Mouse (Mus musculus) right cerebral cortex, postnatal 4 days (tissue): ENCODE results near the gene Zscan20.
"Not testable (repeated sequence)": the region's sequence is repeated elsewhere in the genome, so short reads cannot be mapped to it uniquely, and the experiment has no call there.

Experiments
- DNase-seq: peaks from one replicate; pipeline ENCODE4 v3.0.0-alpha.2; 2022

Gene Zscan20

DNA sequence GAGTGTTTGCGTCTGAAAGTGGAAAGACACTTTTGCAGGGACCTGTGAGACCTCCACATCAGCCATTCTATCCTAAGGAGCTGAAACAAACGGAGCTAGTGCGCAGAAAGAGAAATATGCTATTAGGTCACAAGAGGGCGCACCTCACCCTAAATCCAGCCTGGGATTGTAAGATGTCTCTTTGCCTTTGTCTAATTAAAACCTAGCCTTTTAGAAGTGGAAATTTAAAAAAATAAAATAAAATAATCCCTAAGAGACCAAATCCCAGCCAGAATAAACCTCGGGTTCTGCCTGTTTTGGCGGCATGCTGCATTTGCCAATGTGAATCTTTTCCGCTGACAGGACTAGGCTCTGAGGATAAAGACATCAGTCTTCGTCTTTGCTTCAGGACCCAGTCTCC is 3.4 kb upstream of the Zscan20 start:
- DNase-seq = peak; percentile 41

DNA sequence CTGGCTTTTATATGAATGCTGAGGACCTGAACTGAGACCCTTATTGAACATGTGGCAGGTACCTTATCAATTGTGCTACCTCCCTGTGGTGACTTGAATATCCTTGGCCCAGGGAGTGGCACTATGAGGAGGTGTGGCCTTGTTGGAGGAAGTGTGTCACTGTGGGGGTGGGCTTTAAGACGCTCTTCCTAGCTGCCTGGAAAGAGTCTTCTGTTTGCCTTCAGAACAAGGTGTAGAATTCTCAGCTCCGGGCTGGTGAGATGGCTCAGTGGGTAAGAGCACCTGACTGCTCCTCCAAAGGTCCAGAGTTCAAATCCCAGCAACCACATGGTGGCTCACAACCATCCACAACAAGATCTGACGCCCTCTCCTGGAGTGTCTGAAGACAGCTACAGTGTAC is 1.8 kb upstream of the Zscan20 start:
- not testable (repeated sequence) for DNase-seq

DNA sequence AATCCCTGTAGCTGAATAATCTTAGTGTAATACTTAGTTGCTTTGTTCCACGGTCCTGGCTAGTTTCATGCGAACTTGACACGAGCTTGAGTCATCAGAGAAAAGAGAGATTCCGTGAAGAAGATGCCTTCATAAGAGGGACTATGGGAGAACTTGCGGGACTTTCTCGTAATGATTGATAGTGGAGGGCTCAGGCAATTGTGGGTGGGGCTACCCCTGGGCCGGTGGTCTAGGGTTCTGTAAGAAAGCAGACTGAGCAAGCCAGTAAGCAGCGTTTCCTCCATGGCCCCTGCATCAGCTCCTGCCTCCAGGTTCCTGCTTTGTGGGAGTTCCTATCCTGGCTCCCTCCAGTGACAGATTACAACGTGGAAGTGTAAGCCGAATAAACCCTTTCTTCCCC is 808 bp upstream of the Zscan20 start:
- DNase-seq = no peak

DNA sequence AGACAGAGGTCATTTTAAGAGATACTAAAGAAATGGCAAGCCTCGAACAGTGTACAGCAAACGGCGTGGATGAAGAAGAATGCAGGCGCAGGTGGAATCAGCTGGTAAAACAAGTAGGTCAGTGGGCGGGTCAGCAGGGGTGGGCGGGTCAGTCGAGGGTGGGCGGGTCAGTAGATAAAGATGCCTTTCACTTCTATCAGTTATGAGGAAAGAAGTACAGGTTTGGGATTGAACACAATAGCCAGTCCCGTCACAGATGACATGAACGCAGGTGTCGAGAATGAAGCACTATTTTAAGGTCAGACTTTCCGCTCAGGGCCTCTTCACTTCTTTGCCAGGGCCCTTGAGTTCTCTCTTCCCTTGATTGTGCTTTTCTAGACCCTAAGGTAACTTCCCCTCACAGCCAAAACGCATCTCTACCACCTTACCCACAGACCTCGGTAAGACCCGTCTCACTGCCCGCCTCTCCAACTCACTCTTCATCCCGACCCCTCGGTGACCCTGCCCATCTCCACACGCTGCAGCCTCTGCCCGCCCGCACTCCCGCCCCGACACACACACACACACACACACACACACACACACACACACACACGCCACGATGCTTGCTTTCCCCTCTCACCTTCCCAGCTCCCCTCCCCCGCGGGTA is 498 bp downstream of the Zscan20 start:
- DNase-seq = no peak

DNA sequence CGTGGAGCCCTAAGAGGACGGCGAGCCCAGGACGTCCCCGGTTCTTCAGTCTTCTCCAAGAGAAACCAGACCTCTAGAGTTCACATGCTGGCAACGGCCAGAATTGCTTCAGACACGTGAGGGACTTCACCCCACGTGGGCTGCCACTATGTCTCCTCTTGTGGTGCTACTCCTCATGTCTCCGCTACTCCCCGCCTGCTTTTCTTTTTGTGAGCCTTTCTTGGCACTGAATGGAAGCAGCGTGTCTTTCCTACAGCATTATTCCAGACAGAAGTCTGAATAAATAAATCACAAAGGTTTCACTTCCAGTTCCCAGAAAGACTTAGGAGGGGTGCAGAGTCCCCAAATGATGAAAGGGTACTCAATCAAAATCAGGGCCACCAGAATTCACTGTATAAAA is 2.2 kb downstream of the Zscan20 start:
- no peak for DNase-seq

DNA sequence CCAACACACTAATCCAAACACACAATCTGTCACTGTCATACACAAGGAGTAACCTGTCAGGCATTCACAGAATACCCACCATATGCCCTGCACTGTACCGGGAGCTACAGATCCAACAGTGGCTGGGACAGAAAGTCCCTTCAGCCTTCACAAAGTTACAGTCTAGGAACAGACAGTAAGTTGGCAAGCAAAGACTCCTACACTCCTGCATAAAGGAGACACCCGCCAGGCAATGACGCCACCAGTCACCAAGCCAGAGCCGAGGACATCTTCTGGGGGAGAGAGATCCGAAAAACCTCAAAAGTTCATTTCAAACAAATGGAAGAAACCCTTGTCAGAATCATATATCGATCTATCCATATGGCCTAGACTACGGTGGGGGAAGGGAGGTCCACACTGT is 3.3 kb downstream of the Zscan20 start:
- DNase-seq = no peak

DNA sequence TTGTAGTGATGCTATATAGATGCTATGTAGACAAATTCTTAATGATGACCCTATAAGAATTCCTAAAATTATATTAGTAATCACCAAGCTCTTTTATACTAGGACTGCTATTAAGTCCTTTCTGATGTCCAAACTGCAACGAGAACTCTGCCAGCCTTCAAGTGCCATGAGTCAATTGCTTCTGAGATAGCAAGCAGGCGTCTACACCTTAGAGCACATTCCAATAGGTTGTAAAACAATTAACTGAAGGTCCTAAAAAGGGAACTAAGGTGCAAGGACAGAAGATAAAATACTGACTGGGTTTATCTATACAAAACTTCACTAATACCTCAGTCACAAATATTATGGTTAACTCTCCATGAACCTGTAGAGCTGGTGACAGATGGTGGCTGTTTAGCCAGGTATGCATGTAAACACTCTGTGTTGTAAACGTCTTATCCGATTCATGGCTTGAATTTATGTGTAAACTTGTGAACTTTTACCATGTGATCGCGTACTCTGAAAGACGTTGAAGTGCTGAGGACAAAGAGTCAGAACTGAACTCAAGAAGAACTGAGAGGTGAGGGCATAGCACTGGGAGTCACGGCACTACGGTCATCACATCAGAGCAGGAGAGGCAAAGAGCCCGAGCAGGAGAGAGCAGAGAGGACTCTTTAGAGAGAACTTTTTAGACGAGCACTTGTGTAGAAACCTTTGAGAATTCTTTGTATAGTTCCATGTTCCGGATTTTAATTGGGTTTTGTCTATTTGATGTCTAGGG is 11.9 kb downstream of the Zscan20 start:
- no peak for DNase-seq

DNA sequence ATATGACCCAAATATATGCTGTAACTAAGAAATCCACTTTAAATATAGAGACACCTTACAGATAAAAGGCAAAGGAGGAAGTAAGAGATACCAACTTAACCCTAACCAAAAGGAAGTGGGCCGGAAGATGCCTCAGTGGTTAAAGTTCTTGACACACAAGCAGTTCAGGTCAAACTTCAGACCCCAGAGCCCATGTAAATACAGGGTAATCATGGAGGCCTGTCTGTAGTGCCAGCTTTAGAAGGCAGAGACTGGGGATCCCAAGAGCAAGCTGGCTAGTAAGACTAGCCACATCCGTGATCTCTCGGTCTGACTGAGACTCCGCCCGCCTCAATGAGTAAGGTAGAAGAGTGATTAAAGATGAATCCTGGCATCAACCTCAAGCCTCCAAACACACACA is 15.8 kb downstream of the Zscan20 start:
- no peak for DNase-seq

DNA sequence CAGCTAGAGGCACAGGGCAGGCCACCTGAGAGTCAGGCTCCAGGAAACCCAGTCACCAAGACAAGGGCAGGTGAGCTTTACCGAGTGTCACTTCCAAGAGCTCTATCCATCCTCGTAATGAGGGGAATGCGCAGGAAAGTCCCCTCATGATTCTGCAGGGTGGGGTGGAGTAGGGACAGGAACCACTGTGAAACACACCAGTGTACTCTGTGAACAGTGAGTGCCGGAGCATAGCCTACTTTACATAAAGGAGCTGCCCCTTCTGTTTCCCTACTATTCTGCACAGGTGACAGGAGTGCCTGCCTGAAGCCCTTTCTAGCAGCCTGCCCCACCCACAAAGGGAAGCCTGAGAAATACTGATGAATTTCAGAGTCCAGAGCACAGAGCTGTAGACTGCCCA is 16.6 kb downstream of the Zscan20 start:
- DNase-seq = no peak

DNA sequence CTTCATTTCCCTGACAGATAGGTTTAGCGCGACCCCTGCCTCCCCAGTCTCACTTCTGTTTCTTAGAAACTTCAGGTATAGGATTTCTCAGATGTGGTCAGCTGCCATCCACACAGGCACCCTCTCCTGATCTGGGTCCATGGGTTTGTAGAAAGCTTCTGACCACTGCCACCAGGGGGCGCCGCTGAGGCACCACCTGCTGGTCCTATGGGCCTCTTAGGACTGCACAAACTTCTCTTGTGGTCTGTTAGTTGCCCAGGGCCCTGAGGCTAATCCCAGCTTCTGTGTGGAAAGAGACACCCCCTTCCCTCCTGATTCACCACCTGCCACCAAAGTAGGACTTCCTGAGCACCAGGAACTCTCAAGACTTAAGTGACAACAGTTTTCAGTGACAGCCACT is 30.7 kb downstream of the Zscan20 start:
- no peak for DNase-seq

DNA sequence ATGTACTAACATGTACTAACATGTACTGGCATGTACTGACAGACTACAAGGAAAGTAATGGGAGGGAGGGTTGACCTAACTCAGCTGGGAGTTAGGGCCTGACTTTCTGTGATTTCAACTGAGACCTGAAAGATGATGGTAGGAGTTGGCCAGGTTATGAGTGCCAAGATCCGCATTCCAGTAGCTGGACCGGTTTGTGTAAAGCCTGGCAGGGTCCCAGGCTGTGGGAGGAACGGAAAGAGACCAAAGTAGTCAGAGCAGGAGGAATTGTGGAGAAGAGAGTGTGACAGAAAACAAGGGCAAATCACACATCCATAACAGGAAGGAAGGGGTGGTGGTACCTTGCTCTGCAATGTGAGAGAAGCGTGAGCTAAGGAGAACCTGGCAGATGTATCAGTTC is 34.1 kb downstream of the Zscan20 start:
- no peak for DNase-seq

DNA sequence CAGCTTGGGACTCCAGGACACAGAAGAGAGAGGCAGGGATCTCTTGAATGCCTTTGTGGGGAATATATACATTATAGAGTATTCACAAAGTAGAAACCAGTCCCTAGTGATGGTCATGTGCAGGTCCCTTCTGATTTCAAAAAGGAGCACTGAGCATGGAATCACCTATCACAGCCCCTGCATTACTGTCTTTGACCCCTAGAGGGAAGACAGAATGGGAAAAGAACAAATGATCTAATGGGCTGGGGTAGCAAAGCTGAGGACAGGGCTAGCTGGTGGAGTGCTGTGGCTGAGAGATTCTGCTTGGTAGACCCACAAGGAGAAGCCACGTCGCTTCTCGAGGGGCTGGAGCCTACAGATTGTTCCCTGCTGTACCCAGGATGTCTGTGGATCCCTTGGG is 49.6 kb downstream of the Zscan20 start:
- DNase-seq = no peak

DNA sequence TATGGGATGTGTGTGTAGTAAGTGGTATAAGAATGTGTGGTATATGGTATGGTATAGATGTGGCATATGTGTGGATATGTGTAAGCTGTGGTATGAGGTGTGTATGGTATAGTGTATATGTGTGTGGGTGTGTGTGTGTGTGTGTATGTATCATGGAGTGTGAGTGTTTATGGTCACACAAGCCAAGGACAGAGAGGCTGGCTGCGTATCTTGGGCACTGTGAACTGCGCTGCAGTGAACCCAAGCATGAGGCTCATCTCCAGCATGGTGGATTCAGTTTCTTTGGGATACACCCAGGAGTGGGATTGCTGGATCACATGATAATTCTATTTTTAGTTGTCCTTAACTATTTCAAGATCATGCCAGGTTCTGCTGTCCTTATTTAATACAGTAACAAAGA is 55.7 kb downstream of the Zscan20 start:
- DNase-seq = no peak

DNA sequence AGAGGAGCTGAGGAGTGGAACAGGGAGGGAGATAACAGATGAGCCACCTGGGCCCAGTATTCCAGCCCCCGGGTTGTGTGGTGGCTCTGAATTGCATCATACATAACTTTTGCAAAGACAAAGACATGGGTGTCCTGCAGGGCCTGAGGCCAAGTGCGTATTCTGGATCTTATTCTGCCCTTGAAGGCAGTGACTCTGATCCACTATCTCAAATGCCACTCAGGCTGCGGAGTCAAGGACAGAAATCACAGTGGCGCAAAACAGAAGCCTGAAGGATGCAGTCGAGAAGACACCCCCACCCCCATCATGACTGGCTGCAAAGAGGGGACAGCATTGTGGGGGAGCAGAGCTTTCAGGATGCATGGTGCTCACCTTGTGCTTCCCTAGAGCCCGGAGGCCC is 59.1 kb downstream of the Zscan20 start:
- no peak for DNase-seq

DNA sequence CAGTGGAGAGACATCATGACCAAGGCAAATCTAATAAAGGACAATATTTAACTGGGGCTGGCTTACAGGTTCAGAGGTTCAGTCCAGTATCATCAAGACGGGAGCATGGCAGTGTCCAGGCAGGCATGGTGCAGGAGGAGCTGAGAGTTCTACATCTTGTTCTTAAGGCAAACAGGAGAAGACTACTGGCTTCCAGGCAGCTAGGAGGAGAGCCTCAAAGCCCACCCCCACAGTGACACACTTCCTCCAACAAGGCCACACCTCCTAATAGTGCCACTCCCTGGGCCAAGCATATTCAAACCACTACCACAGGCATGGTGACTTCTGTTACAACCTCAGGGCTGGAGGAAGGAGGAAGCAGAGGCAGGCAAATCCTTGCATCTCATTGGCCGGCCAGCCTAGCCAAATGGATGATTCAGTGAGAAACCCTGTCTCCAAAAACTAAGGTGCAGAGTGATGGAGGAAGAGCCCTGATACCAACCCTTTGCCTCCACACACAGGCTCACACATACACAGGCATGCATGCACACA is 65.9 kb downstream of the Zscan20 start:
- DNase-seq = not testable (repeated sequence)

DNA sequence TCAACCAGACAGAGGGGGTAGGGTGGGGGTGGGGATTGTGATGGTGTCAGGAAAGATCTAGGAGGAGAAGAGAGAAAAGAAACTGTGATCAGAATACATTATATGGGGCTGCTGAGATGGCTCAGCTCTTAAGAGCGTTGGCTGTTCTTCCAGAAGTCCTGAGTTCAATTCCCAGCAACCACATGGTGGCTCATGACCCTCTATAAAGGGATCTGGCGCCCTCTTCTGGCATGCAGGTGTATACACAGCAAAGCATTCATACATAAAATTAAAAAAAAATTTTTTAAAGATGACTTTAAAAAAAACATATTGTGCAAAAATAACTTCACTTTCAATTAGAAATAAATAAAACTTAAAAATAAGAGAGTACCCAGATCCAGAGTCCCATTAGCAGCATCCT is 66.5 kb downstream of the Zscan20 start:
- peak; percentile 66 for DNase-seq
